Mouse (Mus musculus) right cerebral cortex, postnatal 36 days (tissue): Measurements from ENCODE around the gene Elp6.

Experiments used
- DNase-seq, 2 experiments: peaks; one replicate each; pipeline ENCODE4 v3.0.0; 2022; ENCODE audit warnings: low spot score in 2 of 2, mixed read lengths in 1 of 2

The Elp6 gene

GRCm38 (mm10) chr9:110351932-110352632 is 47.1 kb downstream of the Elp6 start:
- DNase-seq = no peak

GRCm38 (mm10) chr9:110358341-110358740 is 53.4 kb downstream of the Elp6 start:
- no peak for DNase-seq

DNA sequence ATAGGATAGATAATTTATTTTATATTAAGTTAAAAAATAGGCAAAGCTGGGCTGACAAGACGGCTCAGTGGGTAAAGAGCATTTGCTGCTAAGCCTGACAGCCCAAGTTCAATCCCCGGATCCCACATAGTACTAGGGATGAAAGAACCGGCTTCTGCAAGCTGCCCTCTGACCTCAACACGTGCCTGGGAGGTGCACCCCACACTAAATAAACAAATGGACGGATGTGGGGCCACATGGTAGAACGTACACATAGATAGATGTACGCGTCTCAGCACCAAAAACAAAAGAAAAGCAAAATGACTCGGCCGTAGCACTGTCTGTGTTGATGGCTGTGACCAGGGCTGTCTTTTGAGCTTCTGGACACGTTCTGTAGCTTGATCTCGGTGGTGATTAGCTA is 56.3 kb downstream of the Elp6 start:
- no peak for DNase-seq

- no peak for DNase-seq
These were observed 57.4 kb downstream of the Elp6 start for GRCm38 (mm10) chr9:110362337-110362736.

DNA sequence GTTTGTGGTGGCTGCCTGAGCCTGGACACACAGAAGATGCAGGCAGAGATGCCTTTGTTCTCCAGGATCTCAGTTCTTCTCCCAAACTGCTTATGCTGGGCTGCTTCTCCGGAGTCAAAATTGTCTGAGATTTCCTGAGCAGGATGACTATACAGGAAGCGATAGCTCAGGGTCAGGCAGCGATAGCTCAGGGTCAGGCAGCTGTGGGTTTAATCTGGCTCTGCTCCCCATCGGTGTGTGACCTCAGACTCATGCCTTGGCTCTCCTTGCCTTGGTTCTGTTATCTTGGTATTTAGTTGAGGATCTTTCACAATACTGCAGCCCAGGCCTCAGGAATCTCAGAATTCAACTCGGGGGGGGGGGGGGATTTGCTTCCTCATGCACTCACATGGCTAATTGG is 61.8 kb downstream of the Elp6 start:
- no peak for DNase-seq

DNA sequence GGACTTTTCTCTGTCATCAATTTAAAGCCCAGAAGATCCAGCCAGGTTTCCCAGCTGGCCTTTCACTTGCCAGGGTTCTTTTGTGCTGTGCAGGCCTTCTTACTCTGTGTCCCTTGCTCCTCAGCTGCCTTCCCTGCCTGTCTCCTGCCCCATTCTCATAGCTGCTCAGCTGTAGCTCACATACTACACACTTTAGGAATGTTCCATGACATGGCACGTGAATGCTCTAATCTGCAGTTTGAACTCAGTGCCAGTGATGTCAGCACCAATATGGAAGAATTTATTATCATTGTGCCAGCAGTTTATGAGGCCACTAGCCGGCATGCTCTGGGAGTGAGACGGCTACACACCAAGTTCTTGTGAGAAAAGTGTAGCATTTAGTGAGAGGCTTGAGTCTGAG is 64.9 kb downstream of the Elp6 start:
- DNase-seq = no peak
